Mouse (Mus musculus): ENCODE measurements at regions not wholly inside any gene's neighbourhood (a gene's known extent, or its start where the extent isn't known, plus 50 kb on each side); places are given as distances from the start of the nearest gene placed in this dataset.
"Not testable (repeated sequence)": the region's sequence is repeated elsewhere in the genome, so short reads cannot be mapped to it uniquely, and the experiment has no call there.

DNA sequence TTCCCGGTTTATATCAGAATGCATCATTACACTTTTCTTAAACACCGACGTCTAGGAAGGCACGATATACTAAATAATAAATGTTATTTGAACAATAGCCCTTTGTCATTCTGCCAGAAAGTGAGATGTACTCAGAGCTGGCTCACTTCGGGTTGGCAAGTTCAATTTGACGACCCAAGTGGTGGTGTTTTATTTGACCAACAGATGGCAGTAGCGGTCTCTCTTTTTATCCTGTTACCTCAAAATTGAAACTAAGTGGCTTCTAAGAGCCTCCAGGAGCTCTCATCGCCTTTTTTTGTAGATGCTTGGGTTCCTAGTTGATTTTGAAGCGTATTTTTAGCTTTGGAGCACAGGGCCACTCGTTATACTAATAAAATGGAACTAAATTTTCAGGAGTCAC lies 66.7 kb upstream of the Chmp2b start:
- Histone ChIP-seq H3K27me3 (replicated peaks; ENCODE audit: control insufficient read depth, insufficient read depth, low read length) (no peaks in the 10 kb centered on the region), H3K9ac (ENCODE audit: low read depth, low read length) (no peak overlapping the region), H3K27ac (replicated peaks; ENCODE audit: low read depth, low read length) (no peak overlapping the region), H3K4me2 (ENCODE audit: low read depth, low read length) (no peak overlapping the region), H3K9me3 (ENCODE audit: control insufficient read depth, low read length) (no peaks in the 10 kb centered on the region), H3K36me3 (ENCODE audit: control insufficient read depth, insufficient read depth, low read length) (no peaks in the 10 kb centered on the region), H3K4me3 (ENCODE audit: low read depth, low read length) (no peak overlapping the region), H3K4me1 (ENCODE audit: control insufficient read depth, insufficient read depth, low read length) (no peaks in the 10 kb centered on the region)
- WGBS, result 9% methylated on average over 10 of the region's 10 CpGs
- DNase-seq (ENCODE audit: low spot score) (peak; percentile 82), ATAC-seq (ENCODE audit: low read depth) (no peak)

- ATAC-seq (ENCODE audit: low read depth) (no peak), DNase-seq (ENCODE audit: low spot score) (no peak)
- no peaks in the 10 kb centered on the region for H3K9me3 ChIP-seq (ENCODE audit: control insufficient read depth, low read length)
- no peak overlapping the region for H3K9ac ChIP-seq (ENCODE audit: low read depth, low read length)
- WGBS, result 49% methylated on average over 5 of the region's 5 CpGs
- H3K4me3 ChIP-seq (ENCODE audit: low read depth, low read length), result no peak overlapping the region
- H3K27me3 ChIP-seq (replicated peaks; ENCODE audit: control insufficient read depth, insufficient read depth, low read length), result no peaks in the 10 kb centered on the region
- no peak overlapping the region for H3K27ac ChIP-seq (replicated peaks; ENCODE audit: low read depth, low read length)
- H3K4me2 ChIP-seq (ENCODE audit: low read depth, low read length), result no peak overlapping the region
- H3K4me1 ChIP-seq (ENCODE audit: control insufficient read depth, insufficient read depth, low read length), result no peaks in the 10 kb centered on the region
- H3K36me3 ChIP-seq (ENCODE audit: control insufficient read depth, insufficient read depth, low read length), result no peaks in the 10 kb centered on the region
Observed at GRCm38 (mm10) chr16:65631680-65632079, 69.2 kb upstream of the Chmp2b start.

DNA sequence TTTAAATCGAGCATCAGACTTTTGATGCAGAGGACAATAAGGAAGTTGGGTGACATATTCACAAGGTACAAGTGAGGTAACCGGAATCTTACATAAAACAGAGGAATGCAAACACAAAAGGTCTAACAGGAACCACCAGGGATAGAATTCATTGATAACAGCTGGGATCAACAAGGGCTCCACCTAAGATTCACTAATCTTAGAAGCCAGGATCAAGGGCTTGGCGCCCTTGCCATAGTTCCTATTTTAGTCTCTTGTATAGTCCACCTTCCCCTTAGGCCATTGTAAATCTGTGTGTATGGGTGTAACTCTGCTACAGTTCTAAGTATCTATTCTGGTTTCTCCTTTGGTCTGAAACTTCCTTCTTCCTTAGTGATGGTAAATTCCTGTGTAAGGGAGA lies 84.2 kb upstream of the Chmp2b start:
- 88% methylated on average over 3 of the region's 3 CpGs for WGBS
- H3K36me3 ChIP-seq (ENCODE audit: control insufficient read depth, insufficient read depth, low read length); H3K27ac ChIP-seq (replicated peaks; ENCODE audit: low read depth, low read length); H3K4me1 ChIP-seq (ENCODE audit: control insufficient read depth, insufficient read depth, low read length); ATAC-seq (ENCODE audit: low read depth); H3K9ac ChIP-seq (ENCODE audit: low read depth, low read length); DNase-seq (ENCODE audit: low spot score); H3K27me3 ChIP-seq (replicated peaks; ENCODE audit: control insufficient read depth, insufficient read depth, low read length); H3K4me2 ChIP-seq (ENCODE audit: low read depth, low read length); H3K4me3 ChIP-seq (ENCODE audit: low read depth, low read length); H3K9me3 ChIP-seq (ENCODE audit: control insufficient read depth, low read length): not testable (repeated sequence)

DNA sequence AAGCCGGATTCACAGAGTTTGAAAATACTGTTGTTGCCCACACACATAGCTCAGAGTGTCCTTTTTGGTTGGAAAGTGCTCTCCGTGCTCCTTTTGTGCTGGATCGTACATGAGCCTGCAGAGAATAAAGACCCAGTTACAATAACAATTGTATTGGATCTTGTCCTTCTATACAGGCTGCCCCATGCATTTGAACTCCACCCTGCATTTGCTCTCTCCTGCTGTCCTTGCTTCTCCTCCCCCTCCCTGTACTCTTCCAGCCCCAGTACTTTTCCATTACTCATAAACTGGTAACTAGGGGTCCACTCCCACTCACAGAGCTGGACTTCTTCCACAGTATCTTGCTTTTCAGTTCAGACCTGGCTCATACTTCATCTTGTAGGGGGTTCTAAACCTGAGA lies 86.5 kb upstream of the Chmp2b start:
- 80% methylated on average over 3 of the region's 3 CpGs for WGBS
- Histone ChIP-seq H3K27ac (replicated peaks; ENCODE audit: low read depth, low read length) (no peak overlapping the region), H3K27me3 (replicated peaks; ENCODE audit: control insufficient read depth, insufficient read depth, low read length) (no peaks in the 10 kb centered on the region), H3K4me1 (ENCODE audit: control insufficient read depth, insufficient read depth, low read length) (no peaks in the 10 kb centered on the region), H3K9ac (ENCODE audit: low read depth, low read length) (no peak overlapping the region), H3K4me3 (ENCODE audit: low read depth, low read length) (no peak overlapping the region), H3K9me3 (ENCODE audit: control insufficient read depth, low read length) (no peaks in the 10 kb centered on the region), H3K36me3 (ENCODE audit: control insufficient read depth, insufficient read depth, low read length) (no peaks in the 10 kb centered on the region), H3K4me2 (ENCODE audit: low read depth, low read length) (no peak overlapping the region)
- DNase-seq (ENCODE audit: low spot score), result no peak
- no peak for ATAC-seq (ENCODE audit: low read depth)

DNA sequence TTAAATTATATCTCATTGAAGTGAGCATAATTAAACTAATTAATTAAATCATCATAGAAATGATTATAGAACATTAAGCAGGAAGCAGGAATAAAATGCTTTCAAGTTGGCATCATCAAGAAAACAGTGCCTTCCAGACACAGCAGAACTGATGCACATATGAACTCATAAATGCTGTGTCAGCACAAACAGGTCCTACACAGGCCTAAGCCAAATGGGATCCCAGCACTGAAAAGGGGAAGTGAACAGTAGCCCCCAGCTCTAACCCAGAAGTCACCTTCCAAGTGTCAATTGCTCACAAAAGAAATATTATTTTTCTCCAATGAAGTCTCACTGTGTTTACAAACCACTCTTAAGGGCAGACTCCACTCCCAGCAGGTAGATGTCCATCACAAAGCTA lies 93.0 kb upstream of the Chmp2b start:
- no peak for DNase-seq (ENCODE audit: low spot score)
- H3K36me3 ChIP-seq (ENCODE audit: control insufficient read depth, insufficient read depth, low read length), result no peaks in the 10 kb centered on the region
- no peaks in the 10 kb centered on the region for H3K9me3 ChIP-seq (ENCODE audit: control insufficient read depth, low read length)
- H3K4me1 ChIP-seq (ENCODE audit: control insufficient read depth, insufficient read depth, low read length), result no peaks in the 10 kb centered on the region
- no peak overlapping the region for H3K4me3 ChIP-seq (ENCODE audit: low read depth, low read length)
- H3K4me2 ChIP-seq (ENCODE audit: low read depth, low read length), result no peak overlapping the region
- ATAC-seq (ENCODE audit: low read depth), result no peak
- no peak overlapping the region for H3K27ac ChIP-seq (replicated peaks; ENCODE audit: low read depth, low read length)
- no peak overlapping the region for H3K9ac ChIP-seq (ENCODE audit: low read depth, low read length)
- H3K27me3 ChIP-seq (replicated peaks; ENCODE audit: control insufficient read depth, insufficient read depth, low read length), result no peaks in the 10 kb centered on the region

DNA sequence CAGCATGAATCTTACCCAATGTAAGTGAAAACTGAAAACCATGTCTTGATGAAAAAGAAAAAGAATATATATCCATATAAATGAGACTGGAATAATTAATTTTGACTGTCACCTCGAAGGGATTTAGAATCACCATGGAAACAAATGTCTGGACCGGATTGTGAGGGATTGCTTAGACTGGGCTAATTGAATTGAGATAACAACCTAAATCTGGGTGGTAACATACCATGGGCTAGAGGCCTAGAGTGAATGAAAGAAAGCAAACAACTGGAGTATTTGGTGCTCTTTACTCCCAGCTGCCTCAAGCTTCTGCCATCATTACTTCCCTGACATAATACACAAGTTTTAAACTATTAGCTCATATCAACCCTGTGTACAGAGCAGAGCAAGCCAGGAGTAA lies 95.3 kb upstream of the Chmp2b start:
- H3K36me3 ChIP-seq (ENCODE audit: control insufficient read depth, insufficient read depth, low read length), result no peaks in the 10 kb centered on the region
- H3K9ac ChIP-seq (ENCODE audit: low read depth, low read length), result no peak overlapping the region
- no peaks in the 10 kb centered on the region for H3K4me1 ChIP-seq (ENCODE audit: control insufficient read depth, insufficient read depth, low read length)
- no peak overlapping the region for H3K4me3 ChIP-seq (ENCODE audit: low read depth, low read length)
- H3K27ac ChIP-seq (replicated peaks; ENCODE audit: low read depth, low read length), result no peak overlapping the region
- H3K9me3 ChIP-seq (ENCODE audit: control insufficient read depth, low read length), result no peaks in the 10 kb centered on the region
- H3K27me3 ChIP-seq (replicated peaks; ENCODE audit: control insufficient read depth, insufficient read depth, low read length), result no peaks in the 10 kb centered on the region
- DNase-seq (ENCODE audit: low spot score) (no peak), ATAC-seq (ENCODE audit: low read depth) (no peak)
- WGBS, result 51% methylated on average over 2 of the region's 2 CpGs
- no peak overlapping the region for H3K4me2 ChIP-seq (ENCODE audit: low read depth, low read length)

DNA sequence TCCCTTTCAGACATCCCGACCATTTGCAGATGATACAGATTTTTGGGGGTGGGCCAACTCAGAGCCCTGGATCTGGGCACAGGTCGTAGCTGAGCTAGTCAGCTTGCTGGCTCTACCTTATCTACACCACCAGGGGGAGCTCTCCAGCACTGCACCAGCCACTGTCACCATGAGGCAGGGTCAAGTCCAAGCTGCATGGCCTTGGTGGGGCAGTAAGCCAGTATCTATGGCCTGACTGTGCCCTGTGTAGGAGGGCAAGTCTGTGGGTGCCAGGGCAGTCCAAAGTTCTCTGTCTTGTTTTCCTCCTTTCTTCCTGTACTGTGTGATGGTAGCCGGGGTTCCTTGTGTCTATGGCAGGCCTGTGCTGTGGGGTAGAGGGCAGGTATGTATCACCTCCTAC lies 102.3 kb upstream of the Chmp2b start:
- Histone ChIP-seq H3K4me1 (ENCODE audit: control insufficient read depth, insufficient read depth, low read length) (no peaks in the 10 kb centered on the region), H3K36me3 (ENCODE audit: control insufficient read depth, insufficient read depth, low read length) (no peaks in the 10 kb centered on the region), H3K27ac (replicated peaks; ENCODE audit: low read depth, low read length) (no peak overlapping the region), H3K4me2 (ENCODE audit: low read depth, low read length) (no peak overlapping the region), H3K4me3 (ENCODE audit: low read depth, low read length) (no peak overlapping the region), H3K27me3 (replicated peaks; ENCODE audit: control insufficient read depth, insufficient read depth, low read length) (no peaks in the 10 kb centered on the region), H3K9ac (ENCODE audit: low read depth, low read length) (no peak overlapping the region), H3K9me3 (ENCODE audit: control insufficient read depth, low read length) (no peaks in the 10 kb centered on the region)
- DNase-seq (ENCODE audit: low spot score) (no peak), ATAC-seq (ENCODE audit: low read depth) (no peak)
- 71% methylated on average over 3 of the region's 3 CpGs for WGBS

DNA sequence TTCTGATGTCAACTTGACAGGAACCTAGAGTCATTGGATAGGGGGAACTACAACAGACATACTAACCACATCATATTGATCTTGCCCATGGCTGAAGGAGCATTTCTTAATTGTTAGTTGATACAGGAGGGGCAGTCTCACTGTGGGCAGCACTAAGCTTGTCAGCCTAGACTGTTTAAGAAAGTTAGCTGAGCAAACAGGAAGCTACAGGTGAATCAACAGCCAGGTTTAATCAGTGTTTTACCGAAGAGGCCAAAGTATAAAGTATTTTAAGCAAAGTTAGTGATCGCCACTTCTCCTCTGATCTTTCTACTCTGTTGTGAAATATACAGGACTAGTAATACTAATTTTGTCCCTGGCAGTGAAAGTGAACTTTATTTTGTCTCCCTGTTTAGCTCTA lies 109.6 kb upstream of the Chmp2b start:
- WGBS, result 90% methylated on average over 2 of the region's 2 CpGs
- Histone ChIP-seq H3K4me2 (ENCODE audit: low read depth, low read length) (no peak overlapping the region), H3K27me3 (replicated peaks; ENCODE audit: control insufficient read depth, insufficient read depth, low read length) (no peaks in the 10 kb centered on the region), H3K4me3 (ENCODE audit: low read depth, low read length) (no peak overlapping the region), H3K36me3 (ENCODE audit: control insufficient read depth, insufficient read depth, low read length) (no peaks in the 10 kb centered on the region), H3K4me1 (ENCODE audit: control insufficient read depth, insufficient read depth, low read length) (no peaks in the 10 kb centered on the region), H3K9ac (ENCODE audit: low read depth, low read length) (no peak overlapping the region), H3K9me3 (ENCODE audit: control insufficient read depth, low read length) (no peaks in the 10 kb centered on the region), H3K27ac (replicated peaks; ENCODE audit: low read depth, low read length) (no peak overlapping the region)
- ATAC-seq (ENCODE audit: low read depth) (no peak), DNase-seq (ENCODE audit: low spot score) (no peak)

DNA sequence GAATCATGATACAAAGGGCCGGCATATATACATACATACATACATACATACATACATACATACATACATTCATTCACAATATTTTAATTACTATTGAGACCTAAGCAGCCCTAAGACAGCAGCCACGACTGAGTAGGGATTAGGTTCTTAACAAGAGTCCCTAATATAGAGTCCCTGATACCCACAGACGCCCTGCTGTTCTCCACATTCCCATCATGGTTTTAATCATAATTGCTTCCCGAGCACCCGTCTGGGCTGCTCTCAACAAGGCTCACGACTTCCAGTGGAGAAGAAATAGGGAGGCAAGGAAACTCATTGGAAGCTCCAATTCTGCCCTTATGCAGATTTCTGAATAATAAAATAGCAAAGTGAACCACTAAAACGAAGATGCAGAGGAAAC lies 120.6 kb upstream of the Chmp2b start:
- H3K27me3 ChIP-seq (replicated peaks; ENCODE audit: control insufficient read depth, insufficient read depth, low read length), result no peaks in the 10 kb centered on the region
- H3K4me2 ChIP-seq (ENCODE audit: low read depth, low read length), result no peak overlapping the region
- 63% methylated on average over 7 of the region's 7 CpGs for WGBS
- no peak overlapping the region for H3K9ac ChIP-seq (ENCODE audit: low read depth, low read length)
- no peaks in the 10 kb centered on the region for H3K4me1 ChIP-seq (ENCODE audit: control insufficient read depth, insufficient read depth, low read length)
- no peaks in the 10 kb centered on the region for H3K36me3 ChIP-seq (ENCODE audit: control insufficient read depth, insufficient read depth, low read length)
- no peak for DNase-seq (ENCODE audit: low spot score)
- H3K9me3 ChIP-seq (ENCODE audit: control insufficient read depth, low read length), result no peaks in the 10 kb centered on the region
- H3K27ac ChIP-seq (replicated peaks; ENCODE audit: low read depth, low read length), result no peak overlapping the region
- ATAC-seq (ENCODE audit: low read depth), result no peak
- H3K4me3 ChIP-seq (ENCODE audit: low read depth, low read length), result no peak overlapping the region
